Mouse (Mus musculus): Measurements from ENCODE around the gene Mtmr14. TPM values are rescaled to one million over a fixed set of nuclear protein-coding genes. Genes with fewer than 3 reads are reported as not detected.

The Mtmr14 gene
- polyA plus RNA-seq, 1 experiment from 2014 or later, result 36.8 TPM

GRCm38 (mm10) chr6:113245585-113245984, 7.9 kb downstream of the Mtmr14 start:
- no peak overlapping the region for H3K9ac ChIP-seq
- H3K27me3 ChIP-seq, result no peaks in the 10 kb centered on the region
- no peaks in the 10 kb centered on the region for H3K4me1 ChIP-seq (replicated peaks)
- no peak overlapping the region for H3K4me3 ChIP-seq
- H3K4me2 ChIP-seq, result no peak overlapping the region
- H3K36me3 ChIP-seq, result peaks cover 43% of the 10 kb centered on the region
- H3K9me3 ChIP-seq, result no peaks in the 10 kb centered on the region
- ATAC-seq (ENCODE audit: low read depth), result no peak
- 91% methylated on average over 2 of the region's 2 CpGs for WGBS
- no peak overlapping the region for H3K27ac ChIP-seq (replicated peaks)

- H3K4me3 ChIP-seq, result no peak overlapping the region
- no peak overlapping the region for H3K9ac ChIP-seq
- no peak for ATAC-seq (ENCODE audit: low read depth)
- H3K27ac ChIP-seq (replicated peaks), result no peak overlapping the region
- no peaks in the 10 kb centered on the region for H3K27me3 ChIP-seq
- peaks cover 62% of the 10 kb centered on the region for H3K36me3 ChIP-seq
- no peaks in the 10 kb centered on the region for H3K4me1 ChIP-seq (replicated peaks)
- H3K4me2 ChIP-seq, result no peak overlapping the region
- H3K9me3 ChIP-seq, result no peaks in the 10 kb centered on the region
- 89% methylated on average over 5 of the region's 5 CpGs for WGBS
Observed at GRCm38 (mm10) chr6:113250786-113251185, 13.1 kb downstream of the Mtmr14 start.

DNA sequence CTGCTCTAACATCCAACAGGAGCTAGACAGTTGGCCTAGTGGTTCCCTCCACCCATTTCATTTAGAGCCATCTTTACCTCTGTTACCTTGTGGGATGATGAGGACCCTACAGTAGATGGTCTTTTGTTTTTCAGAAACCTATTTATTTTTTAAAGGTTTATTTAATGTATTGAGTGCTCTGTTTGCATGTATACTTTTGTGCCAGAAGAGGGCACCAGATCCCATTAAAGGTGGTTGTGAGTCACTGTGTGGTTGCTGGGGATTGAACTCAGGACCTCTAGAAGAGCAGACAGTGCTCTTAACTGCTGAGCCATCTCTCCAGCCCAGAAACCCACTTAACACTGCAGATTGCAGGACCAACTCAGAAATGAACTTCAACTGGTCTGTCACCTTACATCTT, 14.3 kb downstream of the Mtmr14 start:
- no peak overlapping the region for H3K27ac ChIP-seq (replicated peaks)
- no peaks in the 10 kb centered on the region for H3K4me1 ChIP-seq (replicated peaks)
- H3K4me2 ChIP-seq, result no peak overlapping the region
- H3K9me3 ChIP-seq, result no peaks in the 10 kb centered on the region
- no peak overlapping the region for H3K4me3 ChIP-seq
- H3K9ac ChIP-seq, result no peak overlapping the region
- H3K27me3 ChIP-seq, result no peaks in the 10 kb centered on the region
- no peak for ATAC-seq (ENCODE audit: low read depth)
- peaks cover 70% of the 10 kb centered on the region for H3K36me3 ChIP-seq

- H3K27me3 ChIP-seq, result no peaks in the 10 kb centered on the region
- H3K4me1 ChIP-seq (replicated peaks), result no peaks in the 10 kb centered on the region
- H3K36me3 ChIP-seq, result peaks cover 91% of the 10 kb centered on the region
- H3K4me3 ChIP-seq, result no peak overlapping the region
- no peak overlapping the region for H3K4me2 ChIP-seq
- ATAC-seq (ENCODE audit: low read depth), result no peak
- H3K9ac ChIP-seq, result no peak overlapping the region
- H3K27ac ChIP-seq (replicated peaks), result no peak overlapping the region
- no peaks in the 10 kb centered on the region for H3K9me3 ChIP-seq
Observed at GRCm38 (mm10) chr6:113254899-113255298, 17.3 kb downstream of the Mtmr14 start.

- H3K27me3 ChIP-seq, result no peaks in the 10 kb centered on the region
- no peaks in the 10 kb centered on the region for H3K9me3 ChIP-seq
- no peaks in the 10 kb centered on the region for H3K4me1 ChIP-seq (replicated peaks)
- no peak overlapping the region for H3K27ac ChIP-seq (replicated peaks)
- WGBS, result 90% methylated on average over 8 of the region's 8 CpGs
- ATAC-seq (ENCODE audit: low read depth), result no peak
- no peak overlapping the region for H3K9ac ChIP-seq
- H3K4me2 ChIP-seq, result no peak overlapping the region
- no peak overlapping the region for H3K4me3 ChIP-seq
- peaks cover 96% of the 10 kb centered on the region for H3K36me3 ChIP-seq
Observed at GRCm38 (mm10) chr6:113261174-113261858, 23.7 kb downstream of the Mtmr14 start.

DNA sequence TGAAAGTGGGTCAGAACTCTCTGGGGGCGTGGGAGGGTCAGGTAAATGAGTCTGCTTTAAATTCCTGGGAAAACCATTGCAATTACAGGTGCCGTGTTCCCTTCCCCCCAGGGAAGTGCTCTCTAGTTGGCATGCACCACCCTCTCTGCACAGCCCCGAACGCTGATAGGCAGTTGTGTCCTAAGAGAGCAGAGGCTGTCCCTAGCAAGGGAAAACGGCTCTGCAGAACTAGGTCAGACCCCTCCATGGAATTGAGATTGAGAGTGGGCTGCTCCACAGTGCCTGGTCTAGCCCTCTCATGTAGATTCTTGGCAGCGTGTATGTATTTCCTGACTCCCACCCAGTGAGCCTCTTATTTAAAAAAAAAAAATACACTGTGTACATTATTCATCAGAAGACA, 25.9 kb downstream of the Mtmr14 start:
- 89% methylated on average over 6 of the region's 6 CpGs for WGBS
- Histone ChIP-seq H3K27ac (replicated peaks) (no peak overlapping the region), H3K4me3 (no peak overlapping the region), H3K4me1 (replicated peaks) (no peaks in the 10 kb centered on the region), H3K4me2 (no peak overlapping the region), H3K36me3 (peaks cover 98% of the 10 kb centered on the region), H3K9ac (no peak overlapping the region), H3K9me3 (no peaks in the 10 kb centered on the region), H3K27me3 (no peaks in the 10 kb centered on the region)
- ATAC-seq (ENCODE audit: low read depth), result no peak

GRCm38 (mm10) chr6:113264429-113264828, 26.8 kb downstream of the Mtmr14 start:
- H3K4me1 ChIP-seq (replicated peaks), result no peaks in the 10 kb centered on the region
- no peak overlapping the region for H3K4me3 ChIP-seq
- 92% methylated on average over 8 of the region's 8 CpGs for whole genome bisulfite sequencing
- peaks cover 99% of the 10 kb centered on the region for H3K36me3 ChIP-seq
- no peaks in the 10 kb centered on the region for H3K27me3 ChIP-seq
- H3K4me2 ChIP-seq, result no peak overlapping the region
- H3K27ac ChIP-seq (replicated peaks), result no peak overlapping the region
- ATAC-seq (ENCODE audit: low read depth), result no peak
- H3K9me3 ChIP-seq, result no peaks in the 10 kb centered on the region
- H3K9ac ChIP-seq, result no peak overlapping the region

- Histone ChIP-seq H3K9ac (no peak overlapping the region), H3K27me3 (no peaks in the 10 kb centered on the region), H3K4me2 (no peak overlapping the region), H3K4me3 (no peak overlapping the region), H3K27ac (replicated peaks) (no peak overlapping the region), H3K9me3 (no peaks in the 10 kb centered on the region), H3K4me1 (replicated peaks) (no peaks in the 10 kb centered on the region), H3K36me3 (peaks cover 99% of the 10 kb centered on the region)
- WGBS, result 88% methylated on average over 7 of the region's 7 CpGs
- ATAC-seq (ENCODE audit: low read depth), result no peak
Observed at GRCm38 (mm10) chr6:113266996-113267655, 29.5 kb downstream of the Mtmr14 start.

- ATAC-seq (ENCODE audit: low read depth), result no peak
- Histone ChIP-seq H3K4me2 (no peak overlapping the region), H3K9ac (no peak overlapping the region), H3K27me3 (no peaks in the 10 kb centered on the region), H3K9me3 (no peaks in the 10 kb centered on the region), H3K4me3 (no peak overlapping the region), H3K36me3 (peaks cover 99% of the 10 kb centered on the region), H3K27ac (replicated peaks) (no peak overlapping the region), H3K4me1 (replicated peaks) (no peaks in the 10 kb centered on the region)
- WGBS, result 96% methylated on average over 1 of the region's 1 CpGs
Observed at GRCm38 (mm10) chr6:113267988-113268387, 30.3 kb downstream of the Mtmr14 start.

GRCm38 (mm10) chr6:113272365-113272764, 34.7 kb downstream of the Mtmr14 start:
- WGBS, result 81% methylated on average over 3 of the region's 3 CpGs
- no peak overlapping the region for H3K9ac ChIP-seq
- ATAC-seq (ENCODE audit: low read depth), result no peak
- H3K9me3 ChIP-seq, result no peaks in the 10 kb centered on the region
- peaks cover 93% of the 10 kb centered on the region for H3K36me3 ChIP-seq
- H3K4me2 ChIP-seq, result no peak overlapping the region
- H3K4me3 ChIP-seq, result no peak overlapping the region
- H3K27ac ChIP-seq (replicated peaks), result no peak overlapping the region
- H3K4me1 ChIP-seq (replicated peaks), result no peaks in the 10 kb centered on the region
- H3K27me3 ChIP-seq, result no peaks in the 10 kb centered on the region

GRCm38 (mm10) chr6:113276846-113277245, 39.2 kb downstream of the Mtmr14 start:
- Histone ChIP-seq H3K4me3 (no peak overlapping the region), H3K4me2 (no peak overlapping the region), H3K4me1 (replicated peaks) (peaks cover 4% of the 10 kb centered on the region), H3K27ac (replicated peaks) (no peak overlapping the region), H3K36me3 (peaks cover 73% of the 10 kb centered on the region), H3K9ac (no peak overlapping the region), H3K27me3 (peaks cover 14% of the 10 kb centered on the region), H3K9me3 (no peaks in the 10 kb centered on the region)
- WGBS, result 78% methylated on average over 4 of the region's 4 CpGs
- no peak for ATAC-seq (ENCODE audit: low read depth)

DNA sequence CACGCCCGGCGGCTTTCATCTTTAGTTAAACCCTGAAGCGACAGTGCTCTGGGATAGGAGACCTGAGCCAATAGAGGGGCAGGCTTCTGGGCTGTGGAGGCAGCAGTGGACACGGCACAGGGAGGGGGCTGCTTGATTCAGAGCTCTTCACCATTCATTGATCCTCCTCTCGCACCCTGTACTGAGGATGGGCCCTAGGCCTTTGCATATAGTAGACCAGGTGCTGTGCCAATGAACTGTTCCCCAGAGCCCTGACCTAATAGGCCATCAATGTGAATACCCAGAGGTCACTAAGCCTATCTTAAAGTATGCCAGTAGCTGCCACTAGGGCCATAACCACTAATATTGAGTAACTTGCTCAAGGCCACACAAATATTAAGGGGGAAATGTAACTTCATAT, 44.0 kb downstream of the Mtmr14 start:
- Histone ChIP-seq H3K27me3 (peaks cover 51% of the 10 kb centered on the region), H3K4me3 (peak overlapping the region; percentile 35; the same call in 1 of the 2 replicates), H3K9ac (no peak overlapping the region), H3K27ac (replicated peaks) (no peak overlapping the region), H3K36me3 (peaks cover 28% of the 10 kb centered on the region), H3K4me1 (replicated peaks) (peaks cover 18% of the 10 kb centered on the region), H3K9me3 (no peaks in the 10 kb centered on the region), H3K4me2 (peak overlapping the region; percentile 70)
- ATAC-seq (ENCODE audit: low read depth), result no peak
- 69% methylated on average over 6 of the region's 6 CpGs for WGBS

Measured in neural tube, embryonic 13.5 days (tissue).